Mouse (Mus musculus) embryo, embryonic 9.5 days (tissue): Measurements from ENCODE around the gene Lrrc34.
A peak's percentile ranks its signal among the peaks of the same experiment; 100 is the strongest.

ENCODE experiments used
- DNase-seq: peaks from one replicate; pipeline ENCODE4 v3.0.0-alpha.2; 2017; ENCODE audit errors: extremely low spot score

The Lrrc34 gene

DNA sequence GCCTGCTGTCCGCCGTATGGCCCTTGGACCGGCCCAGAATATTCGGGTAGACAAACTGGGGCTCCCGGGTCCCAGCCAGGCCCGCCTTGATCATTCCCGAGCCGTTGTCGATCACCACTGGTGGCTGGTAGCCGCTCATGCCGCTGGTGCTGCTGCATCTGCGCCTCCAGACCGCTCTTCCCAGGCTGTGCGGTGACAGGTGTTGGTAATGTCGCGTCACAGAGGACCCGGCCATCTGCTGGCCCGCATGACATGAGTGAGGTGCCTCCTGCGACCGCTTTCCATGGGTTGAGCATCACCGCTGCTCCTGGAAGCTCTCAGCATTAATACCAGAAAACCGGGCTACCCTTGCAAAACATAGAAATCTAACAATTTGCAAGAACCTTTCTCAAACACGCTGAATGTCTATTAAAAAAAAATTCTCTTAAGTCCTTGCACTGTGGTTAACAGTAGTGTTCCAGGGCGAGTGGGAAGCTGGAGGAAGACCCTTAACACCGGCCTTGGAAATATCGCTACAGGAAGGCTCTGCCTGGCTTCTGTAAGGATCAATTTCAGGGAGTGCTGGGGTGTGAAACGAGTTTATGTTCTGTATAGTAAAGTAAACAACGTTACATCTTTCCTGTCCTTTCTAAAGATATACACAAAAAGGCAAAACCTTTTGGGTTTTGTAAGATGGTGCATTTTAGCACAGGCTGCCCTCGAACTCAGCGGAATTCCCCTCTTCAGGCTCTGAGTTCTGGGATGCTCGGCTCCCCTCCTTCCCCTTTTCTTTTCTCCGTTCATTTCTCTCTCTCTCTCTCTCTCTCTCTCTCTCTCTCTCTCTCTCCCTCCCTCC, 47.7 kb downstream of the Lrrc34 start, which contains the start of gene Actrt3:
TSS of gene Actrt3 (minus strand) at position 229 of the 835 bp plus-strand sequence.
- peak; percentile 54 for DNase-seq

DNA sequence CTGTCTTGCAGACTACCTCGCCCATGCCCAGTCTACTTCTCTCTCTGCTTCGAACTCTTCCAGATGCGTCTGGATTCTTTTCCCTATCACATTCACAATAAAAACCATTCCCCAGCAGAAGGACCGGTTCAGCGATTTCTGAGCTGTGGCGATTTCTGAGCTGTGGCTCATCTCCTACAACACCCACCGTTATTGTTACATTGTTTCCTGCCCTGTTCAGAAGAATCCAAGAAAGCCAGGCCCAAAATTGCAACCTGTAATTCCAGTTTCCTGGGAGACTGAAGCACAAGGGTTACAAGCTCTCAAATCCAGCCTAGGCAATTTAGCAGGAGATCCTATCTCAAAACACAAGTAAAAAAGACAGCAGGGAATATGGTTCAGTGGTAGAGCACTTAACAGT, 50.4 kb downstream of the Lrrc34 start:
- DNase-seq: no peak

DNA sequence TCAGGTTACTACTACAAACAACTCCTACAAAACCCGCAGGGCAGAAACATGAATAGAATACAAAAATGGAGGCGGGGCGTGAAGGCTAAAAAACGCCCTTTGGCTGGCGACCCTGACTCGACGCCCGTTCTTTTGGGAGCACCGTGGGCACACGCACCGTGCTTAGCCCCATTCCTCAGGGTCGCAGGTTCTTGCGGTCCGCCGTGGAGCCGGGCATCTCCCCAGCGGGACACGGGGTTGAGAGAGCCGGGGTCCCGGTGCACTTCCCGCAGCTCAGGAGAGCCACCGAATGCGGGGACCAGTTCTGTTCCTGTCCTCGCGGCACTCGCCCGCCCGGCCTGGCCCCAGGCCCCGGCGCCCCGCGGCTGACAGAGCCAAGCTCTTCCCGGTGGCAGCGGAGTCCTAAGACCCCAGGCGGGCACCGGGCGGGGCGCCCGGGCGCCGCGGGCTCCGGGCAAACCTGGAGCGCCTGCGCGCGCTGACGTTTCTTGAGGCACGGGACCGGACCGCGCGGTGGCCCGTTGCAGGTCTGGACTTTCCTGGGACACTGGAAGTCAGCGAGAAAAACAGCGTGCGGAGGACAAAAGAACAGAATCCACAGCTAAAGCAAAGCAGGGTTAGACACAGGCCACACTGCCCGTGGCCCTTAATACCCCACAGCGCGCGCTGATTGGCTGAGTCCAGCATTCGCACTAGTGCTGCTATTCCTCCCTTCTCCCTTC, 52.4 kb downstream of the Lrrc34 start:
- peak; percentile 65 for DNase-seq

DNA sequence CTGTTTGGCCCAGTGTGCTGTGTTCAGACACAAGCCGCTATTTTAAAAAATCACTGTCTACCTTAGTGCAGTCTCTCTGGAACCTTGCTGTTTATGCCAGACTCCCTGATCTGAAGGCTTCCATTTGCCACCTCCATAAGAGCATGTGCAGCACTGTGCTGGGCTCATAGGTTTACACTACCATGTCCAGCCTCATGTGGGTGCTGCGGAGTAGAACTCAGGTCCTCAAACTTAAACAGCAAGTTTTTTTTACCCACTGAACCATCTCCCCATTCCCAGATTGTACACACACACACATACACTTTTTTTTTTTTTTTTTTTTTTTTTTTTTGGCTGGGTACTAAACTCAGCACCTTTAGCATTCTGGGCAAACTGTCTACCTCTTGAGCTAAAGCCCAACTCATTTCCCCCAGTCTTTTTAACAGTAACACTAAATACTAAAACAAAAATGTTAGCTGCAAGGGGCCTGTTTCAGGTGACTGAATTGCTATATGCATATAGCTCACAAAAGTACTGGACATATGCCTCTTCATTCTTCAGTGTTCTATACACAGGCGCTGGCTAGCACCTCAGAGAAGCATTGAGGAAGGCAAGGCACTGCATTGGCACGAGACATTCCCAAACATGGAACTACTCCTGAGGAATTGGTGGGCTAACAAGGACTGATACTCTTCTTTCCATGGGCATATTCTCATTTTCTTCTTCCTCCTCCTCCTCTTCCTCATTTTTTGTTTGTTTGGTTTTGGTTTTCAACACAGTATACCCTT, 53.8 kb downstream of the Lrrc34 start:
- no peak for DNase-seq

DNA sequence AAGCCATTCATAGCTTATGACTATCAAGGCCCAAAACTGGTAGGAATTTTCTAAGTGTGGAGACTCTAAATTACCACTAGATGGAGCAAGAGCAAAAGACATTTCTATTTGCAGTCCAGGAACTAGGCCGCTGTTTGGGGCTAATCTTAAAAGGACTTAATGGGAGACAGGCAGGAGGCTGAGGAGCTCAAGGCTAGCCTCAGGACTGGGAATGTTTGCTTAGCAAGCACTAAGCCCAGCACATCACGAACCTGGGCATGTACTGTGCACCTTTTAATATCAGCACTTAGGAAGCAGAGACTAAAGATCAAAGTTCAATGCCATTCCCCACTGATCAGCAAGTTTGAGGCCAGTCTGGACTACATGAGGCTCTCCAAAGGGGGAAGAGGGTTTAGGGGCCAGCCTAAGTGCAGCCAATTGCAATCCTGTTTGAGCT, 55.2 kb downstream of the Lrrc34 start:
- DNase-seq: peak; percentile 54

DNA sequence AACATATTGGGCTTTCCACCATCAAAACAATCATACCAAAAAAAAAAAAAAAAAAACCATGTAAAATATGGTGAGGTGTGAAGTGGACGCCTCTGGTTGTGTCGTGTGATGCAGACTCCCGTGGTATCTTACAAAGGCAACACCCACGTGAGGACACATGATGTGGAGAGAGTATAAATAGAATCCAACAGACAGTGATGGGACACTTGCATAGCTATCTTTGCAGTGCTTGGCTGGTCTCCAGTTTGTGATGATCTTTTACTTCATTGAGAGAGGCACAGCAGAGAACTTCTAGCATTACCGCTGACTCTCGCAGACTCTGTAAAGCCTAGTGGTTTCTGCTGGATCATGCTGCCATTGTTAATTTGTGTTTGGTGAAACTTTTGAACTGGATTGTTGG, 58.8 kb downstream of the Lrrc34 start:
- no peak for DNase-seq
